Mouse (Mus musculus) megakaryocyte, embryonic 14.5 days (primary cell): Measurements from ENCODE around the gene Gpr18.

ENCODE experiments used
- FLI1 ChIP-seq: IDR thresholded peaks from 2 replicates; pipeline ENCODE4 v1.6.1; 2012; ENCODE audit warnings: low read length, inconsistent platforms, mixed read lengths
- GATA1 ChIP-seq: IDR thresholded peaks from 3 replicates; pipeline ENCODE4 v1.6.1; 2012; ENCODE audit warnings: mixed read lengths, low read length, inconsistent platforms, borderline replicate concordance

GRCm38 (mm10) chr14:121915143-121915542 lies 438 bp downstream of the Gpr18 start:
- TF ChIP-seq GATA1: no peak
- no peak for TF ChIP-seq FLI1
